Mouse (Mus musculus): ENCODE data around the gene B2m. TPM values are rescaled to one million over a fixed set of nuclear protein-coding genes. Genes with fewer than 3 reads are reported as not detected.

Gene B2m
- 1,289 and 2,871 TPM in 2 replicates for polyA plus RNA-seq (2012; rRNA removed; ENCODE audit: low replicate concordance)

GRCm38 (mm10) chr2:122147508-122148241, at the start of gene B2m:
Gene B2m (plus strand): TSS chr2:122147686.

GRCm38 (mm10) chr2:122117961-122118958, 29.2 kb upstream of the B2m start, which contains the start of gene Spg11:
Gene Spg11 (minus strand): TSS chr2:122118386.

GRCm38 (mm10) chr2:122160680-122161079, 13.2 kb downstream of the B2m start, which contains the start of gene Trim69:
Gene Trim69 (plus strand): TSS chr2:122160700.

GRCm38 (mm10) chr2:122186106-122186505, 38.6 kb downstream of the B2m start, which contains the start of the genes Patl2 and Terb2:
Gene Patl2 (minus strand): TSS chr2:122186189.
Gene Terb2 (plus strand): TSS chr2:122186272.

Other genes with a start within 250 kb of the B2m start
- gene Ctdspl2, start 191.7 kb upstream of the B2m start, polyA plus RNA-seq (2012; rRNA removed; ENCODE audit: low replicate concordance): 4.9 and 9.0 TPM in 2 replicates
- 0.06 TPM in 1 of 2 replicates, not detected in the other for gene Mageb3, start 191.6 kb upstream of the B2m start, polyA plus RNA-seq (2012; rRNA removed; ENCODE audit: low replicate concordance)
- gene Eif3j1, start 119.1 kb upstream of the B2m start, polyA plus RNA-seq (2012; rRNA removed; ENCODE audit: low replicate concordance): 4.0 and 6.2 TPM in 2 replicates
- 10.6 and 13.6 TPM in 2 replicates for gene Spg11, start 29.3 kb upstream of the B2m start, polyA plus RNA-seq (2012; rRNA removed; ENCODE audit: low replicate concordance)
- 0.09 and 0.24 TPM in 2 replicates for gene Trim69, start 13.0 kb downstream of the B2m start, polyA plus RNA-seq (2012; rRNA removed; ENCODE audit: low replicate concordance)
- gene Patl2, start 38.5 kb downstream of the B2m start, polyA plus RNA-seq (2012; rRNA removed; ENCODE audit: low replicate concordance): not detected in 2 replicates
- gene Terb2, start 38.6 kb downstream of the B2m start, polyA plus RNA-seq (2012; rRNA removed; ENCODE audit: low replicate concordance): not detected in 2 replicates
- 25.4 and 41.6 TPM in 2 replicates for gene Sord, start 87.1 kb downstream of the B2m start, polyA plus RNA-seq (2012; rRNA removed; ENCODE audit: low replicate concordance)
- 0.27 and 0.81 TPM in 2 replicates for gene Duox2, start 150.8 kb downstream of the B2m start, polyA plus RNA-seq (2012; rRNA removed; ENCODE audit: low replicate concordance)
- gene Duoxa2, start 151.2 kb downstream of the B2m start, polyA plus RNA-seq (2012; rRNA removed; ENCODE audit: low replicate concordance): 0.09 and 0.54 TPM in 2 replicates
- gene Duoxa1, start 166.0 kb downstream of the B2m start, polyA plus RNA-seq (2012; rRNA removed; ENCODE audit: low replicate concordance): 2.9 and 14.9 TPM in 2 replicates
- gene Duox1, start 168.0 kb downstream of the B2m start, polyA plus RNA-seq (2012; rRNA removed; ENCODE audit: low replicate concordance): 0.58 and 2.0 TPM in 2 replicates
- gene Shf, start 221.5 kb downstream of the B2m start, polyA plus RNA-seq (2012; rRNA removed; ENCODE audit: low replicate concordance): 13.9 and 15.1 TPM in 2 replicates

Data from subcutaneous adipose tissue, adult 2 months (tissue).